Mouse (Mus musculus) neural tube, embryonic 14.5 days (tissue): ENCODE data around the gene Ppfibp2. TPM values are rescaled to one million over a fixed set of nuclear protein-coding genes. Genes with fewer than 3 reads are reported as not detected.
A peak's percentile ranks its signal among the peaks of the same experiment; 100 is the strongest.

Experiments used
- ATAC-seq: fragments of 200-750 bp; cut with Nextera tagmentation; 2 replicates; pipeline ENCODE4 v1.8.0; 2017; ENCODE audit warnings: low read depth, mild to moderate bottlenecking, moderate TSS enrichment, moderate library complexity
- H3K27ac ChIP-seq: fragments of 300-500 bp; sonication (generic); 2 replicates; pipeline ENCODE4 v1.5.1; 2014; ENCODE audit warnings: low read depth, mild to moderate bottlenecking, control low read depth, low read length, moderate library complexity, mixed read lengths
- H3K27me3 ChIP-seq: fragments of 300-500 bp; sonication (generic); 2 replicates; pipeline ENCODE4 v1.6.1; 2014; ENCODE audit warnings: low read length; ENCODE audit not compliant: control insufficient read depth, insufficient read depth
- H3K36me3 ChIP-seq: fragments of 300-500 bp; sonication (generic); 2 replicates; pipeline ENCODE4 v1.6.1; 2014; ENCODE audit warnings: low read length, mixed read lengths; ENCODE audit not compliant: control insufficient read depth, insufficient read depth
- H3K4me1 ChIP-seq: fragments of 300-500 bp; sonication (generic); 2 replicates; pipeline ENCODE4 v1.6.1; 2014; ENCODE audit warnings: low read length; ENCODE audit not compliant: control insufficient read depth, insufficient read depth
- H3K4me2 ChIP-seq: fragments of 300-500 bp; sonication (generic); 2 replicates; pipeline ENCODE4 v1.6.1; 2014; ENCODE audit warnings: mild to moderate bottlenecking, low read depth, low read length, control low read depth
- H3K4me3 ChIP-seq: fragments of 300-500 bp; sonication (generic); 2 replicates; pipeline ENCODE4 v1.5.1; 2014; ENCODE audit warnings: low read depth, low read length, control low read depth, mixed read lengths
- H3K9ac ChIP-seq: fragments of 300-500 bp; sonication (generic); replicated peaks from 2 replicates; pipeline ENCODE4 v1.6.1; 2014; ENCODE audit warnings: low read depth, mild to moderate bottlenecking, control low read depth, low read length, mixed read lengths
- H3K9me3 ChIP-seq: fragments of 300-500 bp; sonication (generic); 2 replicates; pipeline ENCODE4 v1.6.1; 2016; ENCODE audit warnings: low read length; ENCODE audit not compliant: control insufficient read depth
- WGBS: fragments of 180-500 bp; shearing (Covaris S2); extraction: QIAGEN DNeasy Blood & Tissue Kit; methylation state at CpG from one replicate; pipeline ENCODE4 v1.1.7; 2014; 5-methylcytosine and 5-hydroxymethylcytosine counted together
- polyA plus RNA-seq: library from polyadenylated mRNA; unstranded; fragments of >200 nt; fragmentation: Nextera tagmentation; extraction: Ambion mirVana; gene quantifications from 2 replicates; pipeline ENCODE4 v1.2.1, GENCODE M21; 2014

Gene Ppfibp2
- polyA plus RNA-seq, 1 experiment from 2014 or later: 2.0 TPM

GRCm38 (mm10) chr7:107770812-107771211 is 175.8 kb downstream of the Ppfibp2 start:
- Histone ChIP-seq H3K36me3 (no peaks in the 10 kb centered on the region), H3K4me3 (no peak overlapping the region), H3K9me3 (no peaks in the 10 kb centered on the region), H3K27me3 (no peaks in the 10 kb centered on the region), H3K9ac (no peak overlapping the region), H3K4me1 (no peaks in the 10 kb centered on the region), H3K27ac (no peak overlapping the region), H3K4me2 (no peak overlapping the region)
- WGBS: 58% methylated on average over 6 of the region's 6 CpGs
- ATAC-seq: no peak

GRCm38 (mm10) chr7:107778216-107778615 is 183.2 kb downstream of the Ppfibp2 start:
- no peak for ATAC-seq
- H3K9ac ChIP-seq: no peak overlapping the region
- H3K4me3 ChIP-seq: no peak overlapping the region
- H3K36me3 ChIP-seq: no peaks in the 10 kb centered on the region
- H3K27me3 ChIP-seq: no peaks in the 10 kb centered on the region
- no peaks in the 10 kb centered on the region for H3K4me1 ChIP-seq
- no peak overlapping the region for H3K27ac ChIP-seq
- H3K9me3 ChIP-seq: no peaks in the 10 kb centered on the region
- 95% methylated on average over 1 of the region's 1 CpGs for WGBS
- no peak overlapping the region for H3K4me2 ChIP-seq

GRCm38 (mm10) chr7:107779611-107780010 is 184.6 kb downstream of the Ppfibp2 start:
- no peak overlapping the region for H3K4me3 ChIP-seq
- no peak overlapping the region for H3K4me2 ChIP-seq
- no peaks in the 10 kb centered on the region for H3K4me1 ChIP-seq
- no peak overlapping the region for H3K9ac ChIP-seq
- H3K36me3 ChIP-seq: no peaks in the 10 kb centered on the region
- no peaks in the 10 kb centered on the region for H3K9me3 ChIP-seq
- H3K27me3 ChIP-seq: no peaks in the 10 kb centered on the region
- no peak overlapping the region for H3K27ac ChIP-seq
- WGBS: 49% methylated on average over 4 of the region's 4 CpGs
- ATAC-seq: no peak; the same call in 1 of the 2 replicates

DNA sequence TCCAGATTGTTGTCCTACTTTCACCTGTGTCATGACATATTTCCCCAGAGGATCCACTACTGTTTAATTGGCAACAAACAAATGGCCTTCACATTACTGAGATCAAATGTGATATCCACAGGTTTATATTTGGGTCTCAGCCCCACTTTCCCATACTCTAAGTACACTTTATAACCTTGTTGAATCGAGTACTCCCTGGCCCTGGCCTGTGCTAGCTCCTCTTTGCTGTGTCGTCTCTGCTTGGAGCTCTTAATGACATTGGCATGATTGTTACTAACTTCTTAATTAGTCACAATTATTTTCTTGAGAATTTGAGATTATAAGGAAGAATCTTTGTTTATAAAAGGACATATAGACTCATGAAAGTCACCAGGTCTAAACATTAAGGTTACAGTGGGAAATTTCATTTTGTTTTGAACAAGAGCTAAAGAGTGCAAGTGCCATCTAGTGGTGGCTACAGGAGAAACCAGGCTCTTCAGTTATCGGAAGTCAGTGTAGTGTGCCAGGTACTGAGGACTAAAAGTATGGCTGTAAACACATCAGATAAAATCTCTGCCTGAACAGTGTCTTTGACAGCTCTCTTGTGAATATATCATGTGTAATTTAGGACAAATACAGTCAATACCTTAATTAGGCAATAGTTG is 193.1 kb downstream of the Ppfibp2 start:
- Histone ChIP-seq H3K36me3 (no peaks in the 10 kb centered on the region), H3K4me3 (no peak overlapping the region), H3K4me2 (no peak overlapping the region), H3K27me3 (no peaks in the 10 kb centered on the region), H3K4me1 (no peaks in the 10 kb centered on the region), H3K9ac (no peak overlapping the region), H3K9me3 (no peaks in the 10 kb centered on the region), H3K27ac (no peak overlapping the region)
- 58% methylated on average over 3 of the region's 3 CpGs for WGBS
- ATAC-seq: peak; percentile 54; the same call in 1 of the 2 replicates

GRCm38 (mm10) chr7:107796500-107796899 is 201.5 kb downstream of the Ppfibp2 start:
- Histone ChIP-seq H3K27me3 (no peaks in the 10 kb centered on the region), H3K36me3 (no peaks in the 10 kb centered on the region), H3K9ac (no peak overlapping the region), H3K4me1 (no peaks in the 10 kb centered on the region), H3K27ac (no peak overlapping the region), H3K4me3 (no peak overlapping the region), H3K9me3 (no peaks in the 10 kb centered on the region), H3K4me2 (no peak overlapping the region)
- ATAC-seq: no peak
- WGBS: 89% methylated on average over 2 of the region's 2 CpGs

Other genes with a start within 250 kb of the Ppfibp2 start
- 12.7 and 13.6 TPM in 2 replicates for gene Syt9, start 224.5 kb upstream of the Ppfibp2 start, polyA plus RNA-seq
- 0.28 and 4.6 TPM in 2 replicates for gene Olfml1, start 27.8 kb upstream of the Ppfibp2 start, polyA plus RNA-seq
- not detected in 2 replicates for gene 5330417H12Rik, start 30.0 kb downstream of the Ppfibp2 start, polyA plus RNA-seq
- 0.29 TPM in 1 of 2 replicates, not detected in the other for gene Cyb5r2, start 162.8 kb downstream of the Ppfibp2 start, polyA plus RNA-seq
- not detected in 2 replicates for gene Ovch2, start 206.0 kb downstream of the Ppfibp2 start, polyA plus RNA-seq
- not detected in 2 replicates for gene Olfr467, start 217.1 kb downstream of the Ppfibp2 start, polyA plus RNA-seq
- not detected in 2 replicates for gene Olfr469, start 230.3 kb downstream of the Ppfibp2 start, polyA plus RNA-seq